Mouse (Mus musculus): ENCODE measurements at regions not wholly inside any gene's neighbourhood (a gene's known extent, or its start where the extent isn't known, plus 50 kb on each side); places are given as distances from the start of the nearest gene placed in this dataset.

GRCm38 (mm10) chr5:6044859-6045258 is 295.7 kb upstream of the Steap1 start:
- DNase-seq (ENCODE audit: low spot score), result no peak

GRCm38 (mm10) chr5:6040866-6041265 is 291.7 kb upstream of the Steap1 start:
- DNase-seq (ENCODE audit: low spot score), result no peak

GRCm38 (mm10) chr5:6016695-6017094 is 267.6 kb upstream of the Steap1 start:
- peak; percentile 37 for DNase-seq (ENCODE audit: low spot score)

Data from embryo, embryonic 10 days (tissue).